In genomic region chr10:77130561-77131240, GRCm38 (mm10) we compare ENCODE assay signal across 8 mouse cellular contexts. TPM values are rescaled to one million over a fixed set of nuclear protein-coding genes. Genes with fewer than 3 reads are reported as not detected.
A peak's percentile ranks its signal among the peaks of the same experiment; 100 is the strongest.
DNase-seq lines count a peak whose midpoint lies in the region; ATAC-seq and TF ChIP-seq lines count a peak whose summit lies in the region.

No protein-coding gene starts in this region.

- 0 out of 2 replicates have a peak overlapping the region, but pooled peaks have one; percentile 63 for H3K27ac ChIP-seq in gastrocnemius, adult 2 months
- peak overlapping the region; percentile 21 for H3K27ac ChIP-seq in hindbrain, postnatal 0 days

- intact Hi-C loops in gastrocnemius, adult 2 months (cut with DNase I): loop anchor here (1.0 kb wide), 1 partner anchor 123 kb away; no protein-coding TSS in a partner anchor

- H3K4me1 ChIP-seq in hindbrain, postnatal 0 days (ENCODE audit: insufficient read depth, low read length): peaks cover 24% of the 10 kb centered on the region

- peak; percentile 94 for DNase-seq in ZHBTc4 (ENCODE audit: low read depth, low spot score)
- peak; percentile 87 for DNase-seq in gastrocnemius, adult 2 months
- peak; percentile 95 for DNase-seq in hindbrain, postnatal 0 days (ENCODE audit: low spot score)
- peak; percentile 93 to 95 for DNase-seq in left cerebral cortex, adult 18-20 months (ENCODE audit: low spot score in 2 of 2)
- DNase-seq in right cerebral cortex, adult 18-20 months: peak; percentile 92
- DNase-seq in urinary bladder, adult 2 months (ENCODE audit: low spot score): peak; percentile 79

- H3K4me2 ChIP-seq in hindbrain, postnatal 0 days (ENCODE audit: low read depth, low read length): no peak overlapping the region

- ATAC-seq in common myeloid progenitor, adult 5-6 weeks (replicated peaks; ENCODE audit: low read depth, poor library complexity, severe bottlenecking): peak; percentile 94
- peak; percentile 81 for ATAC-seq in hindbrain, postnatal 0 days
- peak; percentile 97 for ATAC-seq in megakaryocyte, adult 5-6 weeks (ENCODE audit: poor library complexity, severe bottlenecking)

- no peak; the same call in 1 of the 2 replicates for TF ChIP-seq CTCF in gastrocnemius, adult 2 months (IDR thresholded peaks at IDR 0.05)
- peak; percentile 100 for TF ChIP-seq CTCF in hindbrain, postnatal 0 days (IDR thresholded peaks at IDR 0.05; ENCODE audit: low read depth)

- H3K4me3 ChIP-seq in gastrocnemius, adult 2 months: no peak overlapping the region
- no peak overlapping the region for H3K4me3 ChIP-seq in hindbrain, postnatal 0 days (ENCODE audit: low read length)

- 40% methylated on average over 13 of the region's 13 CpGs for WGBS in hindbrain, postnatal 0 days

- no peaks in the 10 kb centered on the region for H3K27me3 ChIP-seq in hindbrain, postnatal 0 days (ENCODE audit: insufficient read depth, low read length)

- H3K9me3 ChIP-seq in hindbrain, postnatal 0 days (ENCODE audit: low read length): no peaks in the 10 kb centered on the region

- no peaks in the 10 kb centered on the region for H3K36me3 ChIP-seq in hindbrain, postnatal 0 days (ENCODE audit: insufficient read depth, low read length)

- H3K9ac ChIP-seq in hindbrain, postnatal 0 days (replicated peaks; ENCODE audit: low read length): no peak overlapping the region

RNA-seq across cellular contexts. Expression of gene Col18a1, which starts 35.6 kb away (rescaled TPM):
- 0.23 TPM in 1 of 2 replicates, not detected in the other for total RNA-seq in common myeloid progenitor, adult 5-6 weeks (2017)
- 1 to 10 TPM; 3.8 to 6.0 TPM for total RNA-seq in gastrocnemius, adult 2 months (2021)
- 47.5 and 57.7 TPM in 2 replicates for total RNA-seq in hindbrain, postnatal 0 days (2014; rRNA removed)
- polyA plus RNA-seq in hindbrain, postnatal 0 days (2015; fragmentation: Nextera tagmentation; extraction: Ambion mirVana): 18.2 and 20.0 TPM in 2 replicates
- total RNA-seq in left cerebral cortex, adult 18-20 months (2021): 1 to 10 TPM; 4.4 to 4.5 TPM
- total RNA-seq in megakaryocyte, adult 5-6 weeks (2015): 0.09 TPM in 1 of 2 replicates, not detected in the other
- total RNA-seq in megakaryocyte, adult 5-6 weeks (2017): not detected in 2 replicates
- 51.8 and 65.6 TPM in 2 replicates for polyA plus RNA-seq in urinary bladder, adult 2 months (2012; rRNA removed)
